Mouse (Mus musculus): ENCODE data around the gene Pcp4l1. TPM values are rescaled to one million over a fixed set of nuclear protein-coding genes. Genes with fewer than 3 reads are reported as not detected.

Gene Pcp4l1
- polyA plus RNA-seq, 1 experiment from 2014 or later, result 58.8 TPM

DNA sequence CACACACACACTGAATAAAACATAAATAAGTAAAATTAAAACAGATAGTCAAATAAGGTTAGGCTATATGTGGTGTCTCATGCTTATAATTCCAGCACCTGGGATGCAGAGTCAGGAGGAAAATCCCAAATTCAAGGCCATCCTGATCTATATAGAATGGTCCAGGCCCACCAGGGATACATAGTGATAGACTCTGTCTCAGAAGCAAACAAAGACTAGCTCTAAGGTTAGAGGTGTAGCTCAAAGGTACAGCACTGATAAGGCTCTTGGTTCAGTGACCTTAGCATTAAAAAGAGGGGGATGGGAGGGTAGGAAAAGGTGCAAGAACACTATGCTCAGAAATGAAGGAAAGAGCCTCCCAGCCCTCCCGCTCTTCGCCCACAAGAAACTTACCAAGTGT lies 60.5 kb downstream of the Pcp4l1 start:
- Histone ChIP-seq H3K4me2 (ENCODE audit: low read length) (no peak overlapping the region), H3K27me3 (ENCODE audit: control insufficient read depth, insufficient read depth, low read length) (no peaks in the 10 kb centered on the region), H3K27ac (replicated peaks in 1 of 2; ENCODE audit: control insufficient read depth in 1 of 2, insufficient read depth in 1 of 2, low read depth in 2 of 2, low read length in 2 of 2) (no peak overlapping the region), H3K4me1 (ENCODE audit: control insufficient read depth in 2 of 2, insufficient read depth in 2 of 2, low read length in 2 of 2) (no peaks in the 10 kb centered on the region), H3K4me3 (ENCODE audit: control insufficient read depth in 1 of 2, insufficient read depth in 1 of 2, low read depth in 1 of 2, low read length in 2 of 2) (no peak overlapping the region), H3K36me3 (ENCODE audit: control insufficient read depth, insufficient read depth, low read length) (peaks cover 96% of the 10 kb centered on the region), H3K9me3 (ENCODE audit: control insufficient read depth, low read length) (no peaks in the 10 kb centered on the region), H3K9ac (ENCODE audit: low read length) (no peak overlapping the region)
- WGBS, result 98% methylated on average over 2 of the region's 2 CpGs
- ATAC-seq (ENCODE audit: insufficient number of reproducible peaks, insufficient read depth, low FRiP score, low read depth), result no peak

DNA sequence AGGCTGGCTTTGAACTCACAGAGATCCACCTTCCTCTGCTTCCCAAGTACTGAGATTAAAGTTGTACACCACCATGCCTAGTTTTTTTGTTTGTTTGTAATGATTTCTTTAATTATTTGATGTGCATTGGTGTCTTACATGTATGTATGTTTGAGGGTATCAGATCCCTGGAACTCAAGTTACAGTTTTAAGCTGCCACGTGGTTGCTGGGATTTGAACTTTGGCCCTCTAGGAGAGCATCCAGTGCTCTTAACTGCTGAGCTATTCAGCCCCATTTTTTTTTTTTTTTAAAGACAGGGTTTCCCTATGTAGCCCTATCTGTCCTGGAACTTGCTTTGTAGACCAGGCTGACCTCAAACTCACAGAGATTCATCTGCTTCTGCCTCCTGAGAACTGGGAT lies 65.1 kb downstream of the Pcp4l1 start:
- 87% methylated on average over 1 of the region's 1 CpGs for WGBS
- no peak for ATAC-seq (ENCODE audit: insufficient number of reproducible peaks, insufficient read depth, low FRiP score, low read depth)
- Histone ChIP-seq H3K27me3 (ENCODE audit: control insufficient read depth, insufficient read depth, low read length) (no peaks in the 10 kb centered on the region), H3K27ac (replicated peaks in 1 of 2; ENCODE audit: control insufficient read depth in 1 of 2, insufficient read depth in 1 of 2, low read depth in 2 of 2, low read length in 2 of 2) (no peak overlapping the region), H3K9me3 (ENCODE audit: control insufficient read depth, low read length) (no peaks in the 10 kb centered on the region), H3K9ac (ENCODE audit: low read length) (no peak overlapping the region), H3K36me3 (ENCODE audit: control insufficient read depth, insufficient read depth, low read length) (peaks cover 90% of the 10 kb centered on the region), H3K4me2 (ENCODE audit: low read length) (no peak overlapping the region), H3K4me1 (ENCODE audit: control insufficient read depth in 2 of 2, insufficient read depth in 2 of 2, low read length in 2 of 2) (no peaks in the 10 kb centered on the region), H3K4me3 (ENCODE audit: control insufficient read depth in 1 of 2, insufficient read depth in 1 of 2, low read depth in 1 of 2, low read length in 2 of 2) (no peak overlapping the region)

DNA sequence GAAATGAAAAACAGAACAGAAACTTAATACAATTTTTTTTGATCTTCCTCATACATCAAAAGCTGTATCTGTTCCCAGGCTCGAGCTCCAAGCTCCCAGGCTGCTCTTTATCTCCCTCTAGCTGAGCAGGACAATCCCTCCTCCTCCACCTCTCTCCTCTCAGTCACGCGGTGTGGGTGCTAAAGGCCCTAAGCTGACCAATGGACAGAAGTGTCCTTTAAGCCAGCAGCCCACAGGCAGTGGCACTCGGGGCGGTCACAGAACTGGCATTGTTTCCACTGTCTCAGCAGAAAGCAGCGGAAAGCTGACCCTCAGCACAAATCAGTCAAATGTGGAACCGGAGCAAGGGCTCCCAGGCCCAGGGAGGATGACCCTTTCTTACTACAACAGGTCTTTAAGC lies 66.8 kb downstream of the Pcp4l1 start:
- H3K9me3 ChIP-seq (ENCODE audit: control insufficient read depth, low read length), result no peaks in the 10 kb centered on the region
- peaks cover 72% of the 10 kb centered on the region for H3K36me3 ChIP-seq (ENCODE audit: control insufficient read depth, insufficient read depth, low read length)
- no peaks in the 10 kb centered on the region for H3K27me3 ChIP-seq (ENCODE audit: control insufficient read depth, insufficient read depth, low read length)
- no peak overlapping the region for H3K9ac ChIP-seq (ENCODE audit: low read length)
- ATAC-seq (ENCODE audit: insufficient number of reproducible peaks, insufficient read depth, low FRiP score, low read depth), result no peak
- H3K4me2 ChIP-seq (ENCODE audit: low read length), result no peak overlapping the region
- no peak overlapping the region for H3K27ac ChIP-seq (replicated peaks in 1 of 2; ENCODE audit: control insufficient read depth in 1 of 2, insufficient read depth in 1 of 2, low read depth in 2 of 2, low read length in 2 of 2)
- 65% methylated on average over 7 of the region's 7 CpGs for WGBS
- H3K4me3 ChIP-seq (ENCODE audit: control insufficient read depth in 1 of 2, insufficient read depth in 1 of 2, low read depth in 1 of 2, low read length in 2 of 2), result no peak overlapping the region
- H3K4me1 ChIP-seq (ENCODE audit: control insufficient read depth in 2 of 2, insufficient read depth in 2 of 2, low read length in 2 of 2), result no peaks in the 10 kb centered on the region

DNA sequence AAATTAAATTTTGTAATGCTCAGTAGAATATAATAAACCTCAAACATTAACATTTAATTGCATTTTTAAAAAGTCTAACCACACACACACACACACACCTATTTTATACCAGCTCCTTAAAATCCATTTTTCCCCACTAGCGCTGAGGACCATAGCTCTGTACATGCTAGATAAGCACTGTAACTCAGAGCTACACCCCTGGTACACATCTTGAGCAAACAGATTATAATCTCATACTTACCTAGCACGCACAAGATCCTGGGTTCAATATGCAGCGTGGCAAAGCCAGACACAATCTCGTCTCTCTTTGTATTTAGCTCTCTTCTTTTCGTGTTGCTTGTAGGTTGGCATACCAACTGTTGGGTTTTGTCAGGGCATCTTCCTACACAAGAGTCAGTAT lies 71.7 kb downstream of the Pcp4l1 start:
- no peak for ATAC-seq (ENCODE audit: insufficient number of reproducible peaks, insufficient read depth, low FRiP score, low read depth)
- peaks cover 5 to 19% of the 10 kb centered on the region in 2 experiments for H3K4me1 ChIP-seq (ENCODE audit: control insufficient read depth in 2 of 2, insufficient read depth in 2 of 2, low read length in 2 of 2)

More for the DNA sequence above, 71.7 kb downstream of the Pcp4l1 start:
- Histone ChIP-seq H3K4me2 (ENCODE audit: low read length) (no peak overlapping the region), H3K9ac (ENCODE audit: low read length) (no peak overlapping the region), H3K27me3 (ENCODE audit: control insufficient read depth, insufficient read depth, low read length) (no peaks in the 10 kb centered on the region), H3K4me3 (ENCODE audit: control insufficient read depth in 1 of 2, insufficient read depth in 1 of 2, low read depth in 1 of 2, low read length in 2 of 2) (no peak overlapping the region), H3K9me3 (ENCODE audit: control insufficient read depth, low read length) (no peaks in the 10 kb centered on the region), H3K36me3 (ENCODE audit: control insufficient read depth, insufficient read depth, low read length) (peaks cover 26% of the 10 kb centered on the region), H3K27ac (replicated peaks in 1 of 2; ENCODE audit: control insufficient read depth in 1 of 2, insufficient read depth in 1 of 2, low read depth in 2 of 2, low read length in 2 of 2) (no peak overlapping the region)
- WGBS, result 90% methylated on average over 5 of the region's 5 CpGs

Other genes with a start within 250 kb of the Pcp4l1 start
- gene Fcgr2b, start 219.7 kb downstream of the Pcp4l1 start, polyA plus RNA-seq (2014; fragmentation: Nextera tagmentation; extraction: Ambion mirVana), result 0.82 and 1.1 TPM in 2 replicates
- gene Fcgr4, start 177.3 kb downstream of the Pcp4l1 start, polyA plus RNA-seq (2014; fragmentation: Nextera tagmentation; extraction: Ambion mirVana), result 1.0 and 1.5 TPM in 2 replicates
- 9.7 and 9.8 TPM in 2 replicates for gene Fcgr3, start 131.3 kb downstream of the Pcp4l1 start, polyA plus RNA-seq (2014; fragmentation: Nextera tagmentation; extraction: Ambion mirVana)
- gene Cfap126, start 82.3 kb downstream of the Pcp4l1 start, polyA plus RNA-seq (2014; fragmentation: Nextera tagmentation; extraction: Ambion mirVana), result 3.0 and 4.7 TPM in 2 replicates
- 622 and 642 TPM in 2 replicates for gene Sdhc, start 45.7 kb downstream of the Pcp4l1 start, polyA plus RNA-seq (2014; fragmentation: Nextera tagmentation; extraction: Ambion mirVana)
- gene Mpz, start 45.6 kb downstream of the Pcp4l1 start, polyA plus RNA-seq (2014; fragmentation: Nextera tagmentation; extraction: Ambion mirVana), result not detected in 2 replicates
- 0.28 and 0.32 TPM in 2 replicates for gene Nr1i3, start 17.7 kb upstream of the Pcp4l1 start, polyA plus RNA-seq (2014; fragmentation: Nextera tagmentation; extraction: Ambion mirVana)
- 54.2 and 58.4 TPM in 2 replicates for gene Tomm40l, start 26.2 kb upstream of the Pcp4l1 start, polyA plus RNA-seq (2014; fragmentation: Nextera tagmentation; extraction: Ambion mirVana)
- gene Apoa2, start 28.8 kb upstream of the Pcp4l1 start, polyA plus RNA-seq (2014; fragmentation: Nextera tagmentation; extraction: Ambion mirVana), result 5.3 TPM in 2 replicates
- 30.1 and 37.7 TPM in 2 replicates for gene Fcer1g, start 38.1 kb upstream of the Pcp4l1 start, polyA plus RNA-seq (2014; fragmentation: Nextera tagmentation; extraction: Ambion mirVana)
- gene Adamts4, start 54.2 kb upstream of the Pcp4l1 start, polyA plus RNA-seq (2014; fragmentation: Nextera tagmentation; extraction: Ambion mirVana), result 2.8 and 3.0 TPM in 2 replicates
- 541 and 561 TPM in 2 replicates for gene Ndufs2, start 55.1 kb upstream of the Pcp4l1 start, polyA plus RNA-seq (2014; fragmentation: Nextera tagmentation; extraction: Ambion mirVana)
- gene B4galt3, start 74.1 kb upstream of the Pcp4l1 start, polyA plus RNA-seq (2014; fragmentation: Nextera tagmentation; extraction: Ambion mirVana), result 52.8 and 55.6 TPM in 2 replicates
- 42.9 and 44.8 TPM in 2 replicates for gene Ppox, start 84.9 kb upstream of the Pcp4l1 start, polyA plus RNA-seq (2014; fragmentation: Nextera tagmentation; extraction: Ambion mirVana)
- gene Usp21, start 91.7 kb upstream of the Pcp4l1 start, polyA plus RNA-seq (2014; fragmentation: Nextera tagmentation; extraction: Ambion mirVana), result 43.2 and 45.5 TPM in 2 replicates
- 96.0 and 111 TPM in 2 replicates for gene Ufc1, start 98.8 kb upstream of the Pcp4l1 start, polyA plus RNA-seq (2014; fragmentation: Nextera tagmentation; extraction: Ambion mirVana)
- 31.4 and 42.4 TPM in 2 replicates for gene Dedd, start 132.9 kb upstream of the Pcp4l1 start, polyA plus RNA-seq (2014; fragmentation: Nextera tagmentation; extraction: Ambion mirVana)
- 28.4 and 31.8 TPM in 2 replicates for gene Nit1, start 149.4 kb upstream of the Pcp4l1 start, polyA plus RNA-seq (2014; fragmentation: Nextera tagmentation; extraction: Ambion mirVana)
- gene Pfdn2, start 149.4 kb upstream of the Pcp4l1 start, polyA plus RNA-seq (2014; fragmentation: Nextera tagmentation; extraction: Ambion mirVana), result 34.3 and 42.2 TPM in 2 replicates
- 0.63 and 1.0 TPM in 2 replicates for gene Klhdc9, start 164.5 kb upstream of the Pcp4l1 start, polyA plus RNA-seq (2014; fragmentation: Nextera tagmentation; extraction: Ambion mirVana)
- 0.12 TPM in 1 of 2 replicates, not detected in the other for gene Nectin4, start 173.8 kb upstream of the Pcp4l1 start, polyA plus RNA-seq (2014; fragmentation: Nextera tagmentation; extraction: Ambion mirVana)
- gene Arhgap30, start 192.7 kb upstream of the Pcp4l1 start, polyA plus RNA-seq (2014; fragmentation: Nextera tagmentation; extraction: Ambion mirVana), result 0.54 and 0.62 TPM in 2 replicates
- 46.7 and 58.5 TPM in 2 replicates for gene Usf1, start 215.0 kb upstream of the Pcp4l1 start, polyA plus RNA-seq (2014; fragmentation: Nextera tagmentation; extraction: Ambion mirVana)
- 1.5 and 2.1 TPM in 2 replicates for gene Tstd1, start 222.6 kb upstream of the Pcp4l1 start, polyA plus RNA-seq (2014; fragmentation: Nextera tagmentation; extraction: Ambion mirVana)
- gene F11r, start 241.3 kb upstream of the Pcp4l1 start, polyA plus RNA-seq (2014; fragmentation: Nextera tagmentation; extraction: Ambion mirVana), result 70.9 and 74.7 TPM in 2 replicates

All from heart, embryonic 14.5 days (tissue).